Mouse (Mus musculus): ENCODE data around the gene Skap1.

DNA sequence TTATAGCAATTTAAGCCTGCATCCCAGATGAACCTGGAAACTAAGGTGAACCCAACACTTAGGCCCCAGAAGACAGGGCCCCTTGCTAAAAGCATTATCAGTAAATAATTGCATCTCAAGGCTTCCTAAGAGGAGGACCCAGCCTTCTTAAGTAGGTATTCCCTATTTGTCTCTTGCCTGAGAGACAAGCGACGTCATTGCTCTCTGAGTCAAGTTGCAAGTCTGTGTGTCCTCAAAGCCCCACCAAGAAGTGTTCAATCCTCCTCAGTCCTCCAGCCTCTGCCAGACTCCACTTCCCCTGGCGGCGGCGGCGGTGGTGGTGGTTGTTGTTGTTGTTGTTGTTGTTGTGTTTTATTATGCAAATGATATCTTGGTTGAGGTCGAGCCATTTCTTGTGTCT is 249.6 kb downstream of the Skap1 start:
- TF ChIP-seq CTCF (conservative IDR thresholded peaks at IDR 0.05; ENCODE audit: low read length) (no peak), POU5F1 (IDR thresholded peaks at IDR 0.05; ENCODE audit: borderline replicate concordance, low read length) (no peak)

All from E14TG2a.4 (cell line).